Mouse (Mus musculus): ENCODE results near the gene Gcn1l1. TPM values are rescaled to one million over a fixed set of nuclear protein-coding genes. Genes with fewer than 3 reads are reported as not detected.
A peak's percentile ranks its signal among the peaks of the same experiment; 100 is the strongest.

The Gcn1l1 gene
- total and polyA plus RNA-seq, 2 experiments from 2014 or later, result 26.6 to 75.1 TPM

DNA sequence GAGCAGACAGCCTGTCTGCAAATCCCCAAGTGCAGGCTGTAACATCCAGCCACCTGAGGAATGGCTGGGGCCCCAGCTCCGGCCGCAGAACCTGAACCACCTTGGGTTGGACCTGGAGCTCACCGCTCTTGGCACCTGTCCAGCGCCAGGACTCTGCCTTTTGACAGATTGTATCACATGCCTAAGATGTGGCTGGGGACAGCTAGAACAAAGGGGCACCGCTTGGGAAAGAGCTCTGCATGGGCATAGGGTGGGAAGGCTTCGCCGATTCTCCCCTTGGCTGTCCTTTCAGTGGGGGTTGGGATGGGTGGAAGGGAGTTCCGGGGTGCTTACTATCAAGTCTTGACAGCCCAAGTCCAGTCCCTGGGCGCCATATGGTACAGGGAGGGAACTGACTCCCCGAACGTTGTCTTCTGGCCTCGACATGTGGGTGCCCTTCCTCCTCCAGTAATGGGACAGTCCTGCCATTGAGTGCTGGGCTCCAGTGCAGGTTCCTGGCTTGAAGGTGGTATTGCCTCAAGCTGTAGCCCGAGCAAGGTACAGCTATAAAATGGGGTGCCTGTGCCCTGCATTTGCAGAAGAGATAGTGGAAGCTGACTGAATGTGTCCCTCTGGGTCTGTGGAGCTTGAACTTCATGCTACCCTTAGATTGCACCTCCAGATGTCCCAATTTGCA, 26.9 kb upstream of the Gcn1l1 start:
- Histone ChIP-seq H3K27ac (ENCODE audit: low read depth, low read length) (no peak overlapping the region), H3K4me1 (ENCODE audit: insufficient read depth, low read length) (0 out of 2 replicates have a peak, but pooled peaks cover 2% of the 10 kb centered on the region), H3K9ac (replicated peaks; ENCODE audit: low read length, poor library complexity, severe bottlenecking) (no peak overlapping the region), H3K36me3 (ENCODE audit: insufficient read depth, low read length) (no peaks in the 10 kb centered on the region), H3K4me3 (ENCODE audit: low read depth, low read length) (no peak overlapping the region), H3K9me3 (ENCODE audit: low read length) (no peaks in the 10 kb centered on the region), H3K27me3 (ENCODE audit: insufficient read depth, low read length) (no peaks in the 10 kb centered on the region), H3K4me2 (ENCODE audit: low read depth, low read length, poor library complexity, severe bottlenecking) (no peak overlapping the region)
- no peak for TF ChIP-seq CTCF (IDR thresholded peaks at IDR 0.05)
- ATAC-seq (ENCODE audit: low FRiP score), result no peak
- no peak for DNase-seq (ENCODE audit: low spot score)
- WGBS, result 67% methylated on average over 13 of the region's 13 CpGs

DNA sequence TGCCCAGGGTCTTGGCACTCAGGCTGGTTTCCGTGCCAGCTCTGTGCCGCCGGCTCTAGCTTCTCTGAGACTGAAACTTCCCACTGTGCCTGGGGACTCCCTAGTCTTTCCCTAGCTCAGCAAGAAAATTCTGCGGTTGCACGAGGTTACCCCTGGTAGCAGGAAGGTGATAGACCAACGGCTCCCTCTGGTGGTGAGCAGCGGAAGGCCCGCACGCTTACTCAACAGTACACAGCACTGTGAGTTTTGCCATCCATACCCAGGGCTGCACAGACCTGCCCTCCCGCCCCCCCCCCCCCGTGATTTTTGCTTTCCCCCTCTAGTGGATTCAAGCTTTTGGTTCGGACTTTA, 26.4 kb upstream of the Gcn1l1 start:
- H3K9ac ChIP-seq (replicated peaks; ENCODE audit: low read length, poor library complexity, severe bottlenecking), result no peak overlapping the region

DNA sequence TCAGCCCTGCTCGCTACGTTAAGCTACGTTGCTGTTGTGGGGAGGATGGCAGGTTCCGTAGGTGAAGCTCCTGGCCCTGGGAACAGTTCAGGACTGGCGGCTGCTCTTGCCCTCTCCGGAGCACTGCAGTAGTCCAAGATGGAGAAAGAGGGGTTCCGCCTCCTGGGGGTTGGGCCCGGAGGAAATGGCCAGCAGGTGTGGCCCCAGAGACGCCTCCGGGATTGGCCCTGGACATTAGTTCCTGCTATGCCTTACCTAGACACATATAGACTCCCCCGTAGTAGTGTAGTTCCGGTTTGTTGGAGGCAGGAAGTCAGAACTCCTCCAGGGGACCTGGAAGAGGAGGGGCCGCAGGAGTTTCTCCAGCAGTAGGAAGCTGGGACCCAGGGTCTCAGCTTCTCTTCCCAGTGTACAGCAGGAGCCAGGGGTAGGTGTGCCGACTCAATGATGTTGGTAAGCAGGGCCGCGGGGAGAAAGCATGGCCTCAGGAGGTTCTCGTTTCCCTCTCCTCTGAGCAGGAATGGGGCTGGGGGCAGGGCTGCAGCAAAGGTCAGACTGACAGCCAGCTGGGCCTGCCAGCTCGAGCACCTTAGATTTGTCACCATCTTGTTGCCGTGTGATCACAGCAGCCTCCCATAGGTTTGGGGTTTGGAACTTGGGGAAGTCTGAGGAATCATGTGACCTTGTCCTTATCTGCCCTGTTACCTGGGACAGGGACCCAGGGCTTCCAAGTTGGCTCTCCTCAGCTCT, 22.2 kb upstream of the Gcn1l1 start:
- Histone ChIP-seq H3K9me3 (ENCODE audit: low read length) (no peaks in the 10 kb centered on the region), H3K4me2 (ENCODE audit: low read depth, low read length, poor library complexity, severe bottlenecking) (peak overlapping the region; percentile 6; the same call in 1 of the 2 replicates), H3K9ac (replicated peaks; ENCODE audit: low read length, poor library complexity, severe bottlenecking) (no peak overlapping the region), H3K4me3 (ENCODE audit: low read depth, low read length) (no peak overlapping the region), H3K27ac (ENCODE audit: low read depth, low read length) (no peak overlapping the region), H3K4me1 (ENCODE audit: insufficient read depth, low read length) (no peaks in the 10 kb centered on the region), H3K36me3 (ENCODE audit: insufficient read depth, low read length) (peaks cover 7% of the 10 kb centered on the region; the same call in 1 of the 2 replicates), H3K27me3 (ENCODE audit: insufficient read depth, low read length) (no peaks in the 10 kb centered on the region)
- ATAC-seq (ENCODE audit: low FRiP score) (no peak), DNase-seq (ENCODE audit: low spot score) (no peak)
- TF ChIP-seq CTCF (IDR thresholded peaks at IDR 0.05), result no peak
- 68% methylated on average over 19 of the region's 19 CpGs for WGBS

More for the DNA sequence above, 26.4 kb upstream of the Gcn1l1 start:
- Histone ChIP-seq H3K9me3 (ENCODE audit: low read length) (no peaks in the 10 kb centered on the region), H3K4me3 (ENCODE audit: low read depth, low read length) (no peak overlapping the region), H3K36me3 (ENCODE audit: insufficient read depth, low read length) (no peaks in the 10 kb centered on the region), H3K27ac (ENCODE audit: low read depth, low read length) (no peak overlapping the region), H3K4me2 (ENCODE audit: low read depth, low read length, poor library complexity, severe bottlenecking) (no peak overlapping the region), H3K4me1 (ENCODE audit: insufficient read depth, low read length) (0 out of 2 replicates have a peak, but pooled peaks cover 2% of the 10 kb centered on the region), H3K27me3 (ENCODE audit: insufficient read depth, low read length) (no peaks in the 10 kb centered on the region)
- TF ChIP-seq CTCF (IDR thresholded peaks at IDR 0.05), result peak; percentile 87
- 2% methylated on average over 12 of the region's 12 CpGs for WGBS
- ATAC-seq (ENCODE audit: low FRiP score) (peak; percentile 82), DNase-seq (ENCODE audit: low spot score) (peak; percentile 94)

DNA sequence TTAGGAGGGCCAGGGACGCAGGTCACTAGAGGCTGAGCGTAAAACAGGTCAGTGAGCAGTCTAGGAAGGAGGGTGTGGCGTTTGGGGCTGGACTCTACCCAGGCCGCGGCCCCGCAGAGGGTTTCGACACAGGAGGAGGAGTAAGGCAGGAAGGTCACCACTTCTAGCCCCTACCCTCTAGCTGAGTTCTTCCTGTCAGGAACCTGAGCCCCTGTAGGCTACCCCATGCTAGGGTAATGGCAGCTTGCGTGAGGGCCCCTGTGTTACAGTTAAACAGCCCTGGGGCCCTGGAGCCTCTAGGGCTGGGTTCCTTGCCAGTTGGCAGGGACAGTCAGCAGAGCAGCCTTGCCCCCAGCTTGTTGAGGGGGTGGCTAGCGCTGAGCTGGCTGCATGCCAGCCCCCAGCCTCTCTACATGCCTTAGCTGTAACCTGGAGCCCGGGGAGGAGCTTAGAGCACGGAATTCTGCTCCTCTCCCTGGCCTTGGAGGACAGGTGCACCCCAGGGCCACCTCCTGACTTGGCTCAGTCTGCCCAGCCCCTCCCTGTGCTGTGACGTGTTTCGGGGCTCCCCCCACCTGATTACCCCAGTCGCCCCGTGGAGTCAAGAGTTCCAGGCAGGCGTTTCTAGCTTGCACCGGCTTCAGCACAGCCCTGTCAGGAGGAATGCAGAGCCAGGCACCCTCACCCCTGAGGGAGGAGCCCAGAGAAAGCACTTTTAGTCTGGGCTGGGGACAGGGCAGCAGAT, 21.4 kb upstream of the Gcn1l1 start:
- H3K27me3 ChIP-seq (ENCODE audit: insufficient read depth, low read length), result no peaks in the 10 kb centered on the region
- 0 out of 2 replicates have a peak overlapping the region, but pooled peaks have one; percentile 24 for H3K9ac ChIP-seq (replicated peaks; ENCODE audit: low read length, poor library complexity, severe bottlenecking)
- no peak for TF ChIP-seq CTCF (IDR thresholded peaks at IDR 0.05)
- H3K4me2 ChIP-seq (ENCODE audit: low read depth, low read length, poor library complexity, severe bottlenecking), result no peak overlapping the region
- peak; percentile 82 for DNase-seq (ENCODE audit: low spot score)
- H3K9me3 ChIP-seq (ENCODE audit: low read length), result no peaks in the 10 kb centered on the region
- no peak overlapping the region for H3K4me3 ChIP-seq (ENCODE audit: low read depth, low read length)
- no peaks in the 10 kb centered on the region for H3K4me1 ChIP-seq (ENCODE audit: insufficient read depth, low read length)
- peaks cover 7% of the 10 kb centered on the region; the same call in 1 of the 2 replicates for H3K36me3 ChIP-seq (ENCODE audit: insufficient read depth, low read length)
- peak; percentile 20; the same call in 1 of the 2 replicates for ATAC-seq (ENCODE audit: low FRiP score)
- WGBS, result 60% methylated on average over 17 of the region's 17 CpGs
- H3K27ac ChIP-seq (ENCODE audit: low read depth, low read length), result no peak overlapping the region; the same call in 1 of the 2 replicates

DNA sequence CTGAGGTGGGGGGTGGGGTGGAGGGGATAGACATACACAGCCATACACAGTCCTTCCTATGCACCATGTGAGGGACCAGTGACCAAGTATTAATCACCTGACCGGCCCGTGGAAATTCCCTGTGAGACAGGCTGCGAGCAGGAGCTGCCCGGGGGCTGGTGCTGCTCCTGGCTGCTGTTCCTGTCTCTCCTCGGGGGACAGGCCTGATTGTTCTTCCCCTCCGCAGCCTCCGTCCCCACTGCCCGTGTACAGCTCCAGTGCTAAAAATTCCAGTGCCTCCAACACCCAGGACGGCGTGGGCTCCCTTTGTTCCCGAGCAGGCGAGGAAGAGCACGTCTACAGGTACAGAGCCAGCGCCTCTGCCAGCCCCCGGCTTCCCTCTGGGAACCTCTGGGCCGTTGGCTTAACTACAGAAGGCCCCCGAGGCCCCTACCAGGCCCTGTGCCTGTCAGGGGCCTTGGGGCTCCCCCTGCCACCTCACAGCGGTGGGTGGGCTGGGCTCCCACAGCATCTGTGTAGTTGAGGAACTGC, 20.3 kb upstream of the Gcn1l1 start:
- TF ChIP-seq CTCF (IDR thresholded peaks at IDR 0.05), result no peak
- DNase-seq (ENCODE audit: low spot score) (no peak), ATAC-seq (ENCODE audit: low FRiP score) (no peak)
- Histone ChIP-seq H3K36me3 (ENCODE audit: insufficient read depth, low read length) (peaks cover 10% of the 10 kb centered on the region), H3K9me3 (ENCODE audit: low read length) (no peaks in the 10 kb centered on the region), H3K9ac (replicated peaks; ENCODE audit: low read length, poor library complexity, severe bottlenecking) (0 out of 2 replicates have a peak overlapping the region, but pooled peaks have one; percentile 29), H3K27me3 (ENCODE audit: insufficient read depth, low read length) (no peaks in the 10 kb centered on the region), H3K4me1 (ENCODE audit: insufficient read depth, low read length) (no peaks in the 10 kb centered on the region), H3K4me2 (ENCODE audit: low read depth, low read length, poor library complexity, severe bottlenecking) (no peak overlapping the region), H3K27ac (ENCODE audit: low read depth, low read length) (no peak overlapping the region), H3K4me3 (ENCODE audit: low read depth, low read length) (no peak overlapping the region)
- WGBS, result 51% methylated on average over 18 of the region's 18 CpGs

Data from midbrain, postnatal 0 days (tissue).